Mouse (Mus musculus) erythroblast, embryonic 14.5 days (primary cell): ENCODE results near the gene Abl2. TPM values are rescaled to one million over a fixed set of nuclear protein-coding genes. Genes with fewer than 3 reads are reported as not detected.

Experiments used
- H3K27me3 ChIP-seq: 2 replicates; pipeline ENCODE4 v1.6.1; 2012; ENCODE audit warnings: inconsistent platforms; ENCODE audit not compliant: control insufficient read depth
- H3K36me3 ChIP-seq: 2 replicates; pipeline ENCODE4 v1.6.1; 2012; ENCODE audit warnings: mild to moderate bottlenecking, inconsistent platforms; ENCODE audit not compliant: control insufficient read depth
- H3K4me1 ChIP-seq: 2 replicates; pipeline ENCODE4 v1.6.1; 2012; ENCODE audit warnings: inconsistent platforms; ENCODE audit not compliant: control insufficient read depth
- H3K4me3 ChIP-seq: replicated peaks from 2 replicates; pipeline ENCODE3; 2012; ENCODE audit warnings: moderate library complexity, mild to moderate bottlenecking, inconsistent platforms
- H3K9me3 ChIP-seq: 2 replicates; pipeline ENCODE4 v1.6.1; 2012; ENCODE audit warnings: low read length, inconsistent platforms, mixed read lengths; ENCODE audit not compliant: control insufficient read depth
- GATA1 ChIP-seq: IDR thresholded peaks from 2 replicates; pipeline ENCODE4 v1.6.1; 2012; ENCODE audit warnings: low read length, inconsistent platforms, mixed read lengths
- TAL1 ChIP-seq: IDR thresholded peaks from 3 replicates; pipeline ENCODE4 v1.6.1; 2012; ENCODE audit warnings: low read length, inconsistent platforms, mixed read lengths
- polyA plus RNA-seq: library from polyadenylated mRNA; stranded (reverse); fragments of >175 nt; gene quantifications from 2 replicates; pipeline ENCODE4 v1.2.3, GENCODE M21; 2012

Gene Abl2
- polyA plus RNA-seq, 1 experiment = 0.21 TPM

DNA sequence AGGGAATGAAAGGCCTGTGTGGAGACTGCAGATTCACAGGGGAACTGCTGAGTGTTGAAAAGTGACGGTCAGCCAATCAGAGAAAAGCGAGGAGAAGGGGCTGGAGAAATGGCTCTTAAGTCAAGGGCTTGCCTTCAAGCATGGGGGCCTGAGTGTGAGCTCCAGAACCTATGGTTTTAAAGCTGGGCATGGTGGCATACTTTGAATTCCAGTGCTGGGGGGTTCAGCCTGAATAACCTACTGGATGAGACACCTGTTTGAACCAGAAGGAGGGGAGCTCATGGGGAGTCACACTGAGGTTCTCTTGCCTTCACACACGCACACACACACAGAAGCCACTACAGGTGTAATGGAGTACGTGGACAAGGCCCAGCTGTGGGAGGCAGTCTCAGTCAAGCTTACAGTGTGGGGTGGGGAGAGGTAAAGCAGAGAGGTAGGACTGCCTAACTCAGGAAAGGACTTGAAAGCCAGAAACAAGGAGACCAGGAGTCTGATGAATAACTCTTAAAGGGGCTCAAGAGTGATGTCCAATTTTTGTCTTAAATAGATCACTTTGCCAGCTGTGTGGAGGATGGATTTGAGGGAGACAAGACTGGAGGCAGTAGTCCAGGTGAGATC is 61.8 kb downstream of the Abl2 start:
- H3K36me3 ChIP-seq = peaks cover 15% of the 10 kb centered on the region
- no peaks in the 10 kb centered on the region for H3K27me3 ChIP-seq
- TF ChIP-seq GATA1 (no peak), TAL1 (no peak)
- no peaks in the 10 kb centered on the region for H3K9me3 ChIP-seq
- H3K4me3 ChIP-seq = no peak overlapping the region
- H3K4me1 ChIP-seq = peaks cover 39% of the 10 kb centered on the region

DNA sequence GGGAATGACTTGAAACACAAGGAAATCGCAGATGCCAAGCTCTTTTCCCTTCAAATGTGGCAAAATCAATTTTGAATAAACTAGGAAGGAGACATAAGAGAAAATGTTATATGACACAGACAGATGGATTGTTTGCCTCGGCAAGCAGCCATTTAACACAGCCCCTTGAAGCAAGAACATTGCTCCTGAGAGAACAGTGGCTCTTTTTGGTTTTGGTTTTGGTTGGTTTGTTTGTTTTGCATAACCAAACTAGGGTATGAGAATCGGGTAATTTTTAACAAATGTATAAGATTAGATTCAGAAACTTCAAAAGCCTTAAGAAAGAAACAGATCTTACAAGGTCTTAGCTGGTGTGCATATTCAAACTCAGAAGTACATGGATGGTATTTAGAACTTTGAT is 62.4 kb downstream of the Abl2 start:
- TF ChIP-seq TAL1 (no peak), GATA1 (no peak)
- Histone ChIP-seq H3K4me3 (no peak overlapping the region), H3K36me3 (peaks cover 17% of the 10 kb centered on the region), H3K9me3 (no peaks in the 10 kb centered on the region), H3K4me1 (peaks cover 34% of the 10 kb centered on the region), H3K27me3 (no peaks in the 10 kb centered on the region)

DNA sequence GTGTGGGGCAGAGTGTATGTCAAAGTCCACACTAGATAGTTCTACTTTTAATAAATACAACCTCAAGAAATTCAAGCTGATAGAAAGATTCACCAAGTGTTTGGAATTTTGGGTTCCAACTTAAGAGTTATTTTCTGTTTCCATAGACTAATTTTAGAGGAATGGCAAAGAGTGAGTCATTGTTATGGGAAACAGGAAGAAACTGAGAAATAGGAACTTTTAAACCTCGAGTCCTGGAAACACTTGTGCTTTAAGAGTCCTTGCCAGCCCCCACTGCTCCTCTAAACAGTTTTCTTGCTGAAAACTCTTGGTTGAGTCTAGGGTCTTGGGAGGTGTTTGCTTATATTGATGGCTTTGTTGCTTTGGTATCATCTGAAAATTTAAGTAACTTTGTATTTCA is 65.6 kb downstream of the Abl2 start:
- H3K4me3 ChIP-seq = no peak overlapping the region
- TF ChIP-seq GATA1 (no peak), TAL1 (no peak)
- H3K4me1 ChIP-seq = peaks cover 7% of the 10 kb centered on the region
- H3K9me3 ChIP-seq = no peaks in the 10 kb centered on the region
- H3K27me3 ChIP-seq = no peaks in the 10 kb centered on the region
- peaks cover 21% of the 10 kb centered on the region for H3K36me3 ChIP-seq

DNA sequence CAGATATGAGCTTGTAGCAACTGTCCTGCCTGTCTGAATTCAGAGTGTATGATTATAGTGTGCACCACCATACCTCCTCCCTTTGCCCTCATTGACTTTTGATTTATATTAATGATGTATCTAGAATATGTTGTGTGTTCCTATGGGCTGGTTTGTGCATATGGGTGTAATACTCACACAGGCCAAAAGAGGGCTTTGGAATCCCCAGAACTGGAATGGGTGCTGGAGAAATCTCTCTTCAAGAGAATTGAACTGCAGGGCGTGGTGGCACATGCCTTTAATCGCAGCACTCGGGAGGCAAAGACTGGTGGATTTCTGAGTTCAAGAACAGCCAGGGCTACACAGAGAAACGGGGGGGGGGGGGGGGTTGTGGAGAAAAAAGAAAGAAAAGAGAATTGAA is 68.1 kb downstream of the Abl2 start:
- peaks cover 2% of the 10 kb centered on the region; the same call in 1 of the 2 replicates for H3K4me1 ChIP-seq
- H3K27me3 ChIP-seq = no peaks in the 10 kb centered on the region
- no peak overlapping the region for H3K4me3 ChIP-seq
- peaks cover 39% of the 10 kb centered on the region for H3K36me3 ChIP-seq
- no peaks in the 10 kb centered on the region for H3K9me3 ChIP-seq
- TF ChIP-seq GATA1 = no peak
- TF ChIP-seq TAL1 = no peak

DNA sequence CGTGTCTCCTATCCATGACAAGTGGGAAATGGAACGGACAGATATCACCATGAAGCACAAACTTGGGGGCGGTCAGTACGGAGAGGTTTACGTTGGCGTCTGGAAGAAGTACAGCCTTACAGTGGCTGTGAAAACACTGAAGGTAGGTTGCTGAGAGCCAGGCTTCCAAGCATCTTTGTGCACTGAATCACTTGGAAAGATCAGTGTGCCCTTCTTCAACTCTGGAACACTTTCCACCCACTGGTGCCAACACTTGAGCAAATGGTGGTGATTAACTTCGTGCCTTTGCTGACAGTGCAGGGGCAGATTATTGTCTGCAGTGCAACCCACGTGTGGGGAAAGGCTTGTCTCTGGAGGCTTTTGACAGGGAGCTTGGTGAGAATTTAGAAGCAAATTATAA is 71.4 kb downstream of the Abl2 start:
- no peaks in the 10 kb centered on the region for H3K27me3 ChIP-seq
- H3K9me3 ChIP-seq = no peaks in the 10 kb centered on the region
- TF ChIP-seq GATA1 (no peak), TAL1 (no peak)
- peaks cover 2% of the 10 kb centered on the region; the same call in 1 of the 2 replicates for H3K4me1 ChIP-seq
- no peak overlapping the region for H3K4me3 ChIP-seq
- H3K36me3 ChIP-seq = peaks cover 50% of the 10 kb centered on the region

DNA sequence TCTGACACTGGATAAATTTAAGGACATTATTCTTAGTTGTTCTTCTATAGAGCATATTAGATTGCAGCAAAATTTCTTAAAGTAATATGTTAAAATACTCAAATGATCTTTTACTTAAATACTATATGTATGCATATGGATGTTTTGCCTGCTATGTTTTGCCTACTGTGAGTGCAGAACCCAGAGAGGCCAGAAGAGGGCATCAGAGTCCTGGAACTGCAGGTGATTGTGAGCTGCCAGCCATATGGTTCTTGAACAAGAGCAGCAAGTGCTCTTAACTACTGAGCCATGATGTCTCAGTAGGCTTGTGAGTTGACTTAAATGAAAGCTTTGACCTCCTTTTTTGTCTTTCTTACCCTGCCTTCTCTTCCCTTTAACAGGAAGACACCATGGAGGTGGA is 72.4 kb downstream of the Abl2 start:
- H3K36me3 ChIP-seq = peaks cover 49% of the 10 kb centered on the region
- no peaks in the 10 kb centered on the region for H3K27me3 ChIP-seq
- H3K4me3 ChIP-seq = no peak overlapping the region
- TF ChIP-seq GATA1 (no peak), TAL1 (no peak)
- H3K9me3 ChIP-seq = no peaks in the 10 kb centered on the region
- H3K4me1 ChIP-seq = no peaks in the 10 kb centered on the region

DNA sequence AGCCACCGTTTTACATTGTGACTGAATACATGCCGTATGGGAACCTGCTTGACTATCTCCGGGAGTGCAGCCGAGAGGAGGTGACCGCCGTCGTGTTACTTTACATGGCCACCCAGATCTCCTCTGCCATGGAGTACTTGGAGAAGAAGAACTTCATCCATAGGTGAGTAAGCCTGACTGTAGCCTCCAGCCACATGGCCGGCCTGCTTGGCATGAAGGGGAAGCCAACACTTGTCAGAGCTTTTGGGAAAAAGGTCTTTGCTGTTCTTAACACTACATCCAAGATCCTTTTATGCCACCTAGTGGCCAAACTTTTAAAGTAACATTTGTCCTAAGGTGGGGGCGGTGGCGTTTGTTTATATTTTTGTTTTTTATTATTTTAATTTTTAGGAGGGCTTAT is 74.5 kb downstream of the Abl2 start:
- no peaks in the 10 kb centered on the region for H3K9me3 ChIP-seq
- peaks cover 55% of the 10 kb centered on the region for H3K36me3 ChIP-seq
- H3K4me3 ChIP-seq = no peak overlapping the region
- no peaks in the 10 kb centered on the region for H3K4me1 ChIP-seq
- H3K27me3 ChIP-seq = no peaks in the 10 kb centered on the region
- TF ChIP-seq GATA1 (no peak), TAL1 (no peak)

DNA sequence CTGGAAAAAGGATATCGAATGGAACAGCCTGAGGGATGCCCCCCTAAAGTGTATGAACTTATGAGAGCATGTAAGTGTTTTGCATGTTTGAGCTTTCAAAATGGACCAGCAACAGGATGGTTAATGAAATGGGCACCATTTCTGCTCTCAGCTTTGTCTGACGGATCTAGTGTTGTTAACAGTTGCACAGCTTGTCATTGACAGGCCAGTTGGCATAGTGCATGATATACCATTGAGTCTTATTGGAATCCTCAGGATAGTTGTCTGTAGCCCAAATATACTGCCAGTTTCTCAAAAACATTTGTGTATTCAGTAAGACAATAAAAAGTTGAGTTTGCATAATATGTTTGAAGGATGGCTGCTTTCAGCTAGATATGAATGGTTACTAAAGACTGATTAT is 76.6 kb downstream of the Abl2 start:
- TF ChIP-seq TAL1 = no peak
- no peak for TF ChIP-seq GATA1
- Histone ChIP-seq H3K9me3 (no peaks in the 10 kb centered on the region), H3K36me3 (peaks cover 54% of the 10 kb centered on the region), H3K27me3 (no peaks in the 10 kb centered on the region), H3K4me3 (no peak overlapping the region), H3K4me1 (no peaks in the 10 kb centered on the region)

DNA sequence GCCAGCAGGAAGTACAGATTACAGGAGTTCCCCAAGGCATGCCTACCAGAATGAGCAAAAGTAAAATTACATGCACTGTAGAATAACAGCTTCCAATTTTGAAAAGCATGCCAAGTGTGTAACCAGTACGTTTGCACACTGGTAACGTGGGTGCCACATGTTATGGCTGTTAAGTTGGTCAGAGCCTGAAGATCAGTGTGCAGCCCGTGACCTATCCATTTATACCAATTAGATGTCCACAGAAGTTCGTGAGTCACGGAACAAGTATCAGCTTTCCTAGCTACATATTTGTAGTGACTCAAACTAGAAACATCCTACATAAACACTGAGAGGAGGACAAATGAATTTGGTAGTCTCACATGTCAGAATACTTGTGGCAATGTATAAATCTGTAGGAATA is 80.9 kb downstream of the Abl2 start:
- no peak overlapping the region for H3K4me3 ChIP-seq
- H3K9me3 ChIP-seq = no peaks in the 10 kb centered on the region
- H3K36me3 ChIP-seq = peaks cover 57% of the 10 kb centered on the region
- H3K27me3 ChIP-seq = no peaks in the 10 kb centered on the region
- H3K4me1 ChIP-seq = peaks cover 8% of the 10 kb centered on the region
- TF ChIP-seq GATA1 (no peak), TAL1 (no peak)

DNA sequence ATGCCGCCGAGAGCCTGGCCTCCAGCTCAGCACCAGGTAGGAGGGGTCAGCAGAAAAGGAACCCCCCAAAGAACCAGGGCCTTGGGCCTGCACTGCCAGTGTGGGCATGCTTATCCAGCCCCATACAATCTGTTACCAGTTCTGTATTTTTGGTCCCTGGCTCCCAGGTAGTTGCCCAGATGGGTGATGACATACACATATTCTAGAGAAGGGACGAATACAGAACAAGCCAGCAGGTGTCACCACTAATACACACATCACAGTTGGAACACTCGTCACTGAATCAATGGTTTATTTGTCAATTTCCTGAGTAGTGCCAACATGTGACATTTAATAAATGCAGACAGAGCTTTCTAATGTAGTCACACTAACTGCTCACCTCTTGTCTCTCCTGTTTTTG is 82.0 kb downstream of the Abl2 start:
- H3K27me3 ChIP-seq = no peaks in the 10 kb centered on the region
- peaks cover 53% of the 10 kb centered on the region for H3K36me3 ChIP-seq

More for the DNA sequence above, 82.0 kb downstream of the Abl2 start:
- no peak for TF ChIP-seq GATA1
- no peak for TF ChIP-seq TAL1
- H3K9me3 ChIP-seq = no peaks in the 10 kb centered on the region
- H3K4me3 ChIP-seq = no peak overlapping the region
- H3K4me1 ChIP-seq = peaks cover 8% of the 10 kb centered on the region
